Mouse (Mus musculus) heart, embryonic 16.5 days (tissue): ENCODE measurements around the gene Ltbr. TPM values are rescaled to one million over a fixed set of nuclear protein-coding genes. Genes with fewer than 3 reads are reported as not detected.

ENCODE experiments used
- ATAC-seq: fragments of 200-750 bp; cut with Nextera tagmentation; replicated peaks from 2 replicates; pipeline ENCODE4 v1.8.0; 2017; ENCODE audit warnings: moderate number of reproducible peaks; ENCODE audit not compliant: insufficient read depth, low FRiP score; ENCODE audit errors: extremely low read depth
- H3K27ac ChIP-seq: fragments of 300-500 bp; sonication (generic); 2 replicates; pipeline ENCODE4 v1.5.1; 2014; ENCODE audit warnings: mild to moderate bottlenecking, low read length, control low read depth, moderate library complexity
- H3K27me3 ChIP-seq: fragments of 300-500 bp; sonication (generic); 2 replicates; pipeline ENCODE4 v1.6.1; 2014; ENCODE audit warnings: low read length, mixed read lengths; ENCODE audit not compliant: control insufficient read depth, insufficient read depth
- H3K36me3 ChIP-seq: fragments of 300-500 bp; sonication (generic); 2 replicates; pipeline ENCODE4 v1.6.1; 2014; ENCODE audit not compliant: control insufficient read depth, insufficient read depth
- H3K4me1 ChIP-seq: fragments of 300-500 bp; sonication (generic); 2 replicates; pipeline ENCODE4 v1.6.1; 2014; ENCODE audit warnings: low read length, mixed read lengths; ENCODE audit not compliant: control insufficient read depth, insufficient read depth
- H3K4me2 ChIP-seq: fragments of 300-500 bp; sonication (generic); 2 replicates; pipeline ENCODE4 v1.6.1; 2014; ENCODE audit warnings: low read depth, mild to moderate bottlenecking, control low read depth, low read length
- H3K4me3 ChIP-seq: fragments of 300-500 bp; sonication (generic); 2 replicates; pipeline ENCODE4 v1.5.1; 2014; ENCODE audit warnings: mild to moderate bottlenecking, control low read depth, low read length
- H3K9ac ChIP-seq: fragments of 300-500 bp; sonication (generic); 2 replicates; pipeline ENCODE4 v1.6.1; 2014; ENCODE audit warnings: low read length, control low read depth
- H3K9me3 ChIP-seq: fragments of 300-500 bp; sonication (generic); replicated peaks from 2 replicates; pipeline ENCODE4 v1.6.1; 2016; ENCODE audit warnings: low read length; ENCODE audit not compliant: control insufficient read depth
- WGBS: fragments of 180-500 bp; shearing (Covaris S2); extraction: QIAGEN DNeasy Blood & Tissue Kit; methylation state at CpG from one replicate; pipeline ENCODE4 v1.1.7; 2014; 5-methylcytosine and 5-hydroxymethylcytosine counted together
- polyA plus RNA-seq: library from polyadenylated mRNA; unstranded; fragments of >200 nt; fragmentation: Nextera tagmentation; extraction: Ambion mirVana; gene quantifications from 2 replicates; pipeline ENCODE4 v1.2.1, GENCODE M21; 2015

The Ltbr gene
- polyA plus RNA-seq, 1 experiment from 2014 or later: 43.0 TPM

GRCm38 (mm10) chr6:125297149-125297820 lies 16.4 kb downstream of the Ltbr start:
- Histone ChIP-seq H3K9ac (no peak overlapping the region), H3K4me1 (no peaks in the 10 kb centered on the region), H3K4me3 (no peak overlapping the region), H3K27me3 (no peaks in the 10 kb centered on the region), H3K27ac (no peak overlapping the region), H3K36me3 (no peaks in the 10 kb centered on the region), H3K9me3 (0 out of 2 replicates have a peak, but pooled peaks cover 5% of the 10 kb centered on the region), H3K4me2 (no peak overlapping the region)
- WGBS: 69% methylated on average over 5 of the region's 5 CpGs
- no peak for ATAC-seq

- no peak overlapping the region for H3K9ac ChIP-seq
- H3K27me3 ChIP-seq: peaks cover 3% of the 10 kb centered on the region; the same call in 1 of the 2 replicates
- 89% methylated on average over 4 of the region's 4 CpGs for WGBS
- H3K4me2 ChIP-seq: no peak overlapping the region
- 0 out of 2 replicates have a peak, but pooled peaks cover 5% of the 10 kb centered on the region for H3K9me3 ChIP-seq
- no peaks in the 10 kb centered on the region for H3K4me1 ChIP-seq
- no peaks in the 10 kb centered on the region for H3K36me3 ChIP-seq
- no peak for ATAC-seq
- H3K27ac ChIP-seq: no peak overlapping the region
- H3K4me3 ChIP-seq: no peak overlapping the region
Observed at GRCm38 (mm10) chr6:125294049-125294448, 19.6 kb downstream of the Ltbr start.

- ATAC-seq: no peak
- 0 out of 2 replicates have a peak, but pooled peaks cover 5% of the 10 kb centered on the region for H3K9me3 ChIP-seq
- H3K9ac ChIP-seq: no peak overlapping the region
- no peak overlapping the region for H3K4me3 ChIP-seq
- H3K27ac ChIP-seq: no peak overlapping the region
- no peaks in the 10 kb centered on the region for H3K4me1 ChIP-seq
- H3K27me3 ChIP-seq: peaks cover 3% of the 10 kb centered on the region; the same call in 1 of the 2 replicates
- WGBS: 85% methylated on average over 7 of the region's 7 CpGs
- H3K36me3 ChIP-seq: no peaks in the 10 kb centered on the region
- no peak overlapping the region for H3K4me2 ChIP-seq
Observed at GRCm38 (mm10) chr6:125292256-125292655, 21.4 kb downstream of the Ltbr start.

GRCm38 (mm10) chr6:125291329-125291728 lies 22.4 kb downstream of the Ltbr start:
- Histone ChIP-seq H3K4me1 (no peaks in the 10 kb centered on the region), H3K4me3 (no peak overlapping the region), H3K9me3 (0 out of 2 replicates have a peak, but pooled peaks cover 5% of the 10 kb centered on the region), H3K36me3 (no peaks in the 10 kb centered on the region), H3K4me2 (no peak overlapping the region), H3K27me3 (peaks cover 3% of the 10 kb centered on the region; the same call in 1 of the 2 replicates), H3K27ac (no peak overlapping the region), H3K9ac (no peak overlapping the region)
- 62% methylated on average over 4 of the region's 4 CpGs for WGBS
- ATAC-seq: no peak

- Histone ChIP-seq H3K9ac (no peak overlapping the region), H3K27me3 (peaks cover 3% of the 10 kb centered on the region; the same call in 1 of the 2 replicates), H3K4me2 (no peak overlapping the region), H3K9me3 (peaks cover 3% of the 10 kb centered on the region; the same call in 1 of the 2 replicates), H3K4me3 (no peak overlapping the region), H3K27ac (no peak overlapping the region), H3K4me1 (no peaks in the 10 kb centered on the region), H3K36me3 (no peaks in the 10 kb centered on the region)
- 57% methylated on average over 5 of the region's 5 CpGs for WGBS
- no peak for ATAC-seq
Observed at GRCm38 (mm10) chr6:125288730-125289129, 25.0 kb downstream of the Ltbr start.

GRCm38 (mm10) chr6:125286944-125287343 lies 26.7 kb downstream of the Ltbr start:
- Histone ChIP-seq H3K9me3 (no peaks in the 10 kb centered on the region; the same call in 1 of the 2 replicates), H3K4me3 (no peak overlapping the region), H3K4me2 (no peak overlapping the region), H3K27ac (no peak overlapping the region), H3K36me3 (no peaks in the 10 kb centered on the region), H3K27me3 (peaks cover 3% of the 10 kb centered on the region; the same call in 1 of the 2 replicates), H3K9ac (no peak overlapping the region), H3K4me1 (no peaks in the 10 kb centered on the region)
- ATAC-seq: no peak
- 82% methylated on average over 4 of the region's 4 CpGs for WGBS

- WGBS: 96% methylated on average over 22 of the region's 22 CpGs
- peaks cover 3% of the 10 kb centered on the region; the same call in 1 of the 2 replicates for H3K27me3 ChIP-seq
Observed at GRCm38 (mm10) chr6:125285890-125286289, 27.8 kb downstream of the Ltbr start, which contains the start of gene Tuba3a. Gene Tuba3a (minus strand): TSS chr6:125286042.

GRCm38 (mm10) chr6:125284751-125285150 lies 28.9 kb downstream of the Ltbr start:
- H3K27me3 ChIP-seq: peaks cover 3% of the 10 kb centered on the region; the same call in 1 of the 2 replicates
- no peak overlapping the region for H3K9ac ChIP-seq
- no peaks in the 10 kb centered on the region for H3K4me1 ChIP-seq
- no peak overlapping the region for H3K27ac ChIP-seq
- no peak overlapping the region for H3K4me3 ChIP-seq
- ATAC-seq: no peak
- no peaks in the 10 kb centered on the region; the same call in 1 of the 2 replicates for H3K9me3 ChIP-seq
- no peaks in the 10 kb centered on the region for H3K36me3 ChIP-seq
- no peak overlapping the region for H3K4me2 ChIP-seq
- WGBS: 87% methylated on average over 7 of the region's 7 CpGs

More at GRCm38 (mm10) chr6:125285890-125286289, 27.8 kb downstream of the Ltbr start, which contains the start of gene Tuba3a:
- Histone ChIP-seq H3K4me2 (no peak within 1 kb of the TSS), H3K9ac (no peak within 1 kb of the TSS), H3K9me3 (no peaks in the 10 kb centered on the region; the same call in 1 of the 2 replicates), H3K36me3 (no peaks in the 10 kb centered on the region), H3K4me1 (no peaks in the 10 kb centered on the region), H3K4me3 (no peak within 1 kb of the TSS), H3K27ac (no peak within 1 kb of the TSS)
- ATAC-seq: no peak

- Histone ChIP-seq H3K9ac (no peak overlapping the region), H3K4me1 (no peaks in the 10 kb centered on the region), H3K4me3 (no peak overlapping the region), H3K4me2 (no peak overlapping the region), H3K27ac (no peak overlapping the region), H3K9me3 (no peaks in the 10 kb centered on the region; the same call in 1 of the 2 replicates), H3K36me3 (no peaks in the 10 kb centered on the region), H3K27me3 (no peaks in the 10 kb centered on the region)
- no peak for ATAC-seq
- WGBS: 44% methylated on average over 8 of the region's 8 CpGs
Observed at GRCm38 (mm10) chr6:125284250-125284649, 29.4 kb downstream of the Ltbr start.
